Mouse (Mus musculus): ENCODE measurements at regions not wholly inside any gene's neighbourhood (a gene's known extent, or its start where the extent isn't known, plus 50 kb on each side); places are given as distances from the start of the nearest gene placed in this dataset.
A peak's percentile ranks its signal among the peaks of the same experiment; 100 is the strongest.

DNA sequence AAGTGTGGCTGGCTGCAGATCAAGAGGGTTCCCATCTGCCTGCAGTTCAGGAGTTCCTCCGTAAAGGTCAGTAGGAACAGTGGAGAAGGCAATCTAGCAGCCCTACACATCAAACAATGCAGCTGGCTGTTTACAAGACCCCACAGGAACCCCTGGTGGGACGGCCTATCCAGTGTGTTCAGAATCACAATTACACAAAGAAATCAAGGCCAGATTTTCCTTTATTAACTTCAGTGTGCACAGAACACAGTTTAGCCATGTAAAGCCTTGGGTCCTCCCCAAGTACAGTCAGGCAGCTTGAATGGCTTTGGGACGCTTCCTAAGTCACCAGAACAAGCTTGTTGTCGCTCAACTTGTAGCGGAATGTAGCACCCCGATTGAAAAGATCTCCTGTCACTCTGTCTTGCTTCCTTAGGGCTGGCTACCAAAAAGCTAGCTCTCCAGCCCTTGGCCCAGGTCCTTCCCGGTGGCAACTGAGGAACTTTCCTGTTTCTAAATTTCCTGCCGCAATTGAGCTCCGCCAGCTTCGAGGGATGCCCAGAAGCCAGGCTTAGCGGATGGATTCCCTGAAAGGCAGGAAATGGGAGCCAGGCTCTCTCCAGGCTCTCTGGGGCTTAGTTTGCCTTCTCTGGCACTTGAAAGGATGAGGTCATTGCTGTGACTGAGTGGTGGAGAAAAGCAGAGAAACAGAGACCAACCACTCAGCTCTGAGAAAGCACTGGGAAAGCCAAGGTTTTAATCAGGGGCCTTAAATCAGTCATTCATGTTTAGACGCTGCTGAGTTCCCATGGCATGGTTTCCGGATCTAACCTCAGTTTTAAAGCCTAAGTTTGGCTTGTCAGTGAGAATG lies 78.1 kb upstream of the Spin1 start:
- Histone ChIP-seq H3K4me3 (0 out of 2 replicates have a peak overlapping the region, but pooled peaks have one; percentile 24), H3K27ac (no peak overlapping the region)
- intact Hi-C loops (cut with DNase I): no loop called here
- no peak for TF ChIP-seq CTCF (IDR thresholded peaks at IDR 0.05)
- DNase-seq: peak; percentile 34

DNA sequence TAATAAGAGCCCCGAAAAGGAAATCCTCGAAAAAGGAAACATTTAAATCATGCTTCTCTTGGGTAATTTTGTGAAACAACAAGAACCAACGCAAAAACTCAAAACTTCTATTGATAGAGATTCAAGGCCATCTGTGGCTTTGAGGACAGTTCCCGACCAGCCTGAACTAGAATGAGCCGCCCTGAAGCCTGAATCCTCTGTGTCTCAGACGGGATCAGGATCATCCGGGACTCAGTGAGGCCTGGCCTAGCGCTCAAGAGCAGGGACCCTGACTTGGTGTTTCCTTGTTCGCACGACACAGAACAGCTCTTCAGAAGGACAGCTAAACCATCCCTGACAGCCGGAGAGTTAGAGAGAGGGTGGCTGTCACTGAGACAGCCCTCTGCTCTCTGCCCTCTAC lies 77.4 kb upstream of the Spin1 start:
- H3K27ac ChIP-seq: no peak overlapping the region
- DNase-seq: no peak
- intact Hi-C loops (cut with DNase I): no loop called here
- TF ChIP-seq CTCF (IDR thresholded peaks at IDR 0.05): no peak
- H3K4me3 ChIP-seq: no peak overlapping the region

DNA sequence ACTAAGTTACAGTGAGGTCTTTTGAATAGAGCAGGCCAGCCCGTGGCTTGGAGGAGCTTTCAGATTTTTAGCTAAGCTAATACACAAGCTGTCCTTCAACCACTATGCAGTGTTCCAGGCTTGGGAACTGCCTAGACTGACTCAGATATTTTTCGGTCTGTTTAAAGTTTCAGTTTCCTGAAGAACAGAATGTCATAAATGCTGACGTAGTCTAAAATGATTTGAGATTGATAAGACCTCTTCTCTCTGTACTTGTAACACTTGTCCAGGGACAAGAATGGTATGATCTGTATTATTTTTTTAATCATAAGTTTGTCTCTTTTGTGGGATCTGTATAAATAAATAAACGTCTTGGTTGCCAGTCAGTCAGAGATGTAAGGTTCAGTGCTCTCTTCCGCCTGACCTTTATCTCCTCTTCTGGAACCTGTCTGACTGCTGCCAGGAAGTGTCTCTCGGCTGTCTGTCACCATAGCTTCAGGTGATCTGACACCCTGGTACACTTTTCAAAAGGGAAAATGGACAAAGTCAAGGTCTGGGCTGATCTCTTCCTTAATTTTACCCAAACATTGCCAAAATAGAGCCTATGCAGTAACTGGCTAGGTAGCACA lies 74.3 kb upstream of the Spin1 start:
- Histone ChIP-seq H3K4me3 (no peak overlapping the region), H3K27ac (no peak overlapping the region)
- no peak for DNase-seq
- no peak for TF ChIP-seq CTCF (IDR thresholded peaks at IDR 0.05)
- intact Hi-C loops (cut with DNase I): no loop called here

GRCm38 (mm10) chr13:51037850-51038450 lies 62.7 kb upstream of the Spin1 start:
- DNase-seq: peak; percentile 62
- TF ChIP-seq CTCF (IDR thresholded peaks at IDR 0.05): no peak
- no peak overlapping the region for H3K27ac ChIP-seq
- intact Hi-C loops (cut with DNase I): no loop called here
- no peak overlapping the region for H3K4me3 ChIP-seq

DNA sequence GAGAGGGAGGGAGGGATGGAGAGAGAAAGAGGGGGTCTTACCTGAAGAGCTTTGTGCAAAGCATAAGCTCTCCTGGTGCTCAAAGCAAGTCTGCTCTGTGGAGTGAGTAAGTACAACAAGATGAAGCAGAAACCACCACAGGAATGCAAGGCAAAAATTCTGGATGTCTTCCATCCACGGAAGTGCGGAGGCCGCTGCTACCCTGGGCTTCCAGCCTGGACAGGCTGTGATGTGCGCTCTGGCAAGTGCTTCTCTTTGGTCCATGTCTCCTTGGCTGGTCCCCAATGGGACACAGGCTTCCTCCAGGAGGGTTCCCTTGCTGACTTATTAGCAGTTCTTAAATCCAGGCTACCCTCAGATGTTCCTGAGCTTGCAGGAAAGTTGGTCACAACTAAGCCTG lies 61.7 kb upstream of the Spin1 start:
- no peak for TF ChIP-seq CTCF (IDR thresholded peaks at IDR 0.05)
- intact Hi-C loops (cut with DNase I): no loop called here
- Histone ChIP-seq H3K4me3 (no peak overlapping the region), H3K27ac (no peak overlapping the region)
- DNase-seq: peak; percentile 31

- intact Hi-C loops (cut with DNase I): no loop called here
- no peak for TF ChIP-seq CTCF (IDR thresholded peaks at IDR 0.05)
- no peak for DNase-seq
- H3K27ac ChIP-seq: no peak overlapping the region
- no peak overlapping the region for H3K4me3 ChIP-seq
Measured at GRCm38 (mm10) chr13:51041121-51041520, 59.6 kb upstream of the Spin1 start.

- DNase-seq: no peak
- Histone ChIP-seq H3K4me3 (no peak overlapping the region), H3K27ac (no peak overlapping the region)
- intact Hi-C loops (cut with DNase I): no loop called here
- TF ChIP-seq CTCF (IDR thresholded peaks at IDR 0.05): no peak
Measured at GRCm38 (mm10) chr13:51042881-51043402, 57.7 kb upstream of the Spin1 start.
